Mouse (Mus musculus) neural tube, embryonic 11.5 days (tissue): ENCODE data around the gene Esr2. TPM values are rescaled to one million over a fixed set of nuclear protein-coding genes. Genes with fewer than 3 reads are reported as not detected.

ENCODE experiments used
- ATAC-seq: fragments of 200-750 bp; cut with Nextera tagmentation; 2 replicates; pipeline ENCODE4 v1.8.0; 2017; ENCODE audit warnings: moderate number of reproducible peaks, mild to moderate bottlenecking, moderate TSS enrichment, moderate library complexity; ENCODE audit not compliant: insufficient read depth, low FRiP score, low TSS enrichment
- DNase-seq: peaks from one replicate; pipeline ENCODE4 v3.0.0-alpha.2; 2015; ENCODE audit warnings: low spot score
- H3K27ac ChIP-seq: fragments of 300-500 bp; sonication (generic); 2 replicates; pipeline ENCODE4 v1.5.1; 2014; ENCODE audit warnings: low read depth, mild to moderate bottlenecking, low read length
- H3K27me3 ChIP-seq: fragments of 300-500 bp; sonication (generic); 2 replicates; pipeline ENCODE4 v1.6.1; 2014; ENCODE audit warnings: mild to moderate bottlenecking, low read length, mixed read lengths; ENCODE audit not compliant: control insufficient read depth, insufficient read depth
- H3K36me3 ChIP-seq: fragments of 300-500 bp; sonication (generic); 2 replicates; pipeline ENCODE4 v1.6.1; 2014; ENCODE audit warnings: mild to moderate bottlenecking, low read length, moderate library complexity, mixed read lengths; ENCODE audit not compliant: control insufficient read depth, insufficient read depth
- H3K4me1 ChIP-seq: fragments of 300-500 bp; sonication (generic); 2 replicates; pipeline ENCODE4 v1.6.1; 2014; ENCODE audit warnings: low read length, mixed read lengths; ENCODE audit not compliant: control insufficient read depth, insufficient read depth
- H3K4me2 ChIP-seq: fragments of 300-500 bp; sonication (generic); 2 replicates; pipeline ENCODE4 v1.6.1; 2014; ENCODE audit warnings: low read depth, mild to moderate bottlenecking, moderate library complexity
- H3K4me3 ChIP-seq: fragments of 300-500 bp; sonication (generic); 2 replicates; pipeline ENCODE4 v1.5.1; 2014; ENCODE audit warnings: low read depth, low read length
- H3K9ac ChIP-seq: fragments of 300-500 bp; sonication (generic); 2 replicates; pipeline ENCODE4 v1.6.1; 2014; ENCODE audit warnings: mild to moderate bottlenecking, low read length
- H3K9me3 ChIP-seq: fragments of 300-500 bp; sonication (generic); 2 replicates; pipeline ENCODE4 v1.6.1; 2016; ENCODE audit warnings: low read length; ENCODE audit not compliant: control insufficient read depth
- WGBS: fragments of 180-500 bp; shearing (Covaris S2); extraction: QIAGEN DNeasy Blood & Tissue Kit; methylation state at CpG from one replicate; pipeline ENCODE4 v1.1.7; 2014; 5-methylcytosine and 5-hydroxymethylcytosine counted together
- polyA plus RNA-seq: library from polyadenylated mRNA; unstranded; fragments of >200 nt; fragmentation: Nextera tagmentation; extraction: Ambion mirVana; gene quantifications from 2 replicates; pipeline ENCODE4 v1.2.1, GENCODE M21; 2014

Esr2 gene
- polyA plus RNA-seq, 1 experiment from 2014 or later, result 0.11 TPM

DNA sequence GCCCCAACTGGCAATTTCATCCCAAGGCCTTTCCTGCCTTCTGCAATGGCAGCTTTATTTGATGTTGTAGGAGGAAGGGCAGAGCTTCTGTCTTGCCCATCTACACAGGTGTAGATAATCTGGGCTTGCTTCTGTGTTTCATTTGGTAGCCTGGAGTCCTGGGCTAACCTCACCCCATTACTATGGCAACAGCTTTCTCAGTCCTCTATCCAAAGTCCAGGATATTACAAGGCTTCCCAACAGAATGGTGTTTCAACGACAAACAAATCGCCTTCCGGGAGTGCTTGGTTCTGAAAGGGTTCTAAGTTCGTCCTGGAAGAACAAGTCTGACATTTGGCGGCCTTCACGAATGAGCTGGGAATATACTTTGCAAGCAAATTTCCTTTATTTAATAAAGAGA, 46.2 kb downstream of the Esr2 start:
- no peak overlapping the region for H3K4me3 ChIP-seq
- no peaks in the 10 kb centered on the region for H3K9me3 ChIP-seq
- no peak overlapping the region for H3K27ac ChIP-seq
- no peak overlapping the region for H3K4me2 ChIP-seq
- no peak overlapping the region for H3K9ac ChIP-seq
- H3K36me3 ChIP-seq, result no peaks in the 10 kb centered on the region
- H3K4me1 ChIP-seq, result no peaks in the 10 kb centered on the region
- no peak for ATAC-seq
- 87% methylated on average over 6 of the region's 6 CpGs for WGBS
- DNase-seq, result no peak
- H3K27me3 ChIP-seq, result no peaks in the 10 kb centered on the region

DNA sequence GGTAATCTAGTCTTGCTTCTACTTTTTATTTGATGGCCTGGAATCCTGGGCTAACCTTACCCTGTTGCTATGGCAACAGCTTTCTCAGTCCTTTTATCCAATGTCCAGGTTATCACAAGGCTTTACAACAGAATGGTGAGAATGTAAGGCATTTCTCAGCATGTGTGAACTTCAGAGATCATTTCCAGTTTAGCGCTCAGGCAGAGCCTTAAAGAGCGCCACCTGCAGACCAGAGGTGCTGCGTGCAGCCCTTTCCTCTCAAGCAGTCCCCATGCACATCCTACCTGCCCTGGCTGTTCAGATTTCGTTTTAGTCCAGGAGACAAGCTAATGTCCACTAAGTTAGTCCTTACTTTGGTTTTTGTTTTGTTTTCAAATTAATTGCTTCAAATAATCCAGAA, 46.8 kb downstream of the Esr2 start:
- H3K36me3 ChIP-seq, result no peaks in the 10 kb centered on the region
- H3K4me3 ChIP-seq, result no peak overlapping the region
- H3K9ac ChIP-seq, result no peak overlapping the region
- no peaks in the 10 kb centered on the region for H3K4me1 ChIP-seq
- no peak overlapping the region for H3K27ac ChIP-seq
- no peak overlapping the region for H3K4me2 ChIP-seq
- no peaks in the 10 kb centered on the region for H3K27me3 ChIP-seq
- DNase-seq, result peak; percentile 42
- H3K9me3 ChIP-seq, result no peaks in the 10 kb centered on the region
- 21% methylated on average over 4 of the region's 4 CpGs for WGBS
- no peak for ATAC-seq

DNA sequence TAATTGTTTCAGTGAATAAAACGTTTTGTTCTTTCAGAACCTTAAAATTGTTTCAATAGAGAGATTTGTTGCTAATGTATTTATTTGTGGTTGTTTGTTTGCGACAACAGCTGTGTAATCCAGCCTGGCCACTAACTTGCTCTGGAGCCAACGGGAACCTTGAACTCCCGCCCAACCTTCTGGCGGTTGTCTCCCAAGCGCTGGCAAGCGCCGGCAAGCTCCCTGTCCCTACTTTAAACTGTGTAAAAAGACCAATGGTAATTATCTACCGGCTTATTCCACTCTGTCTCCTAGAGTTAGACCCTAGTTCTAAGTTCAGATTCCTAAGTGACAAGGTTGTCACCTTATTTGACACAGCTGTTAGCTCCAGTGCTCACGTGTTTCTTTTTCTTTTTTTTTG, 48.2 kb downstream of the Esr2 start:
- DNase-seq (no peak), ATAC-seq (no peak)
- Histone ChIP-seq H3K4me3 (no peak overlapping the region), H3K9me3 (no peaks in the 10 kb centered on the region), H3K4me1 (no peaks in the 10 kb centered on the region), H3K27me3 (no peaks in the 10 kb centered on the region), H3K27ac (no peak overlapping the region), H3K9ac (no peak overlapping the region), H3K4me2 (no peak overlapping the region), H3K36me3 (no peaks in the 10 kb centered on the region)
- 89% methylated on average over 10 of the region's 10 CpGs for WGBS

DNA sequence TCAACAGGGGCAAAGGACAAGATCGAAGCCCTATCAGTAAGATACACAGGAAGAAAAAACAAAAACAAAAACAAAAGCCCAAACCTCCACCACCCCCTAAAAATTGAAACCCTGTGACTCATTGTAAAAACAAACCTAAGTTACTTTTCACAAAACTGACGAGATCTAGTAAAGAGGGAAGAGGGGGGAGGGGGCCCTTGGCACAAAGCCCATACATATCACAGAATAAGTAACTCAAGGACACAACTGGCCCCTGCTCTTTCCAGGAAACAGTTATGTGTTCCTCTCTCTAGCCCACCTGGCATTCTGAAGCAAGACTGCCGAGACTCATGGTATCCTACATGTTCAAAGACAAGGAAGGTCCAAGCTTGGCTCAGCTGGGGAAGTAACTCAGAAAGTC, 48.8 kb downstream of the Esr2 start:
- H3K9ac ChIP-seq, result no peak overlapping the region
- H3K9me3 ChIP-seq, result no peaks in the 10 kb centered on the region
- DNase-seq (no peak), ATAC-seq (no peak)
- WGBS, result 74% methylated on average over 3 of the region's 3 CpGs
- H3K27ac ChIP-seq, result no peak overlapping the region
- no peaks in the 10 kb centered on the region for H3K36me3 ChIP-seq
- no peaks in the 10 kb centered on the region for H3K4me1 ChIP-seq
- H3K4me3 ChIP-seq, result no peak overlapping the region
- H3K4me2 ChIP-seq, result no peak overlapping the region
- H3K27me3 ChIP-seq, result no peaks in the 10 kb centered on the region

DNA sequence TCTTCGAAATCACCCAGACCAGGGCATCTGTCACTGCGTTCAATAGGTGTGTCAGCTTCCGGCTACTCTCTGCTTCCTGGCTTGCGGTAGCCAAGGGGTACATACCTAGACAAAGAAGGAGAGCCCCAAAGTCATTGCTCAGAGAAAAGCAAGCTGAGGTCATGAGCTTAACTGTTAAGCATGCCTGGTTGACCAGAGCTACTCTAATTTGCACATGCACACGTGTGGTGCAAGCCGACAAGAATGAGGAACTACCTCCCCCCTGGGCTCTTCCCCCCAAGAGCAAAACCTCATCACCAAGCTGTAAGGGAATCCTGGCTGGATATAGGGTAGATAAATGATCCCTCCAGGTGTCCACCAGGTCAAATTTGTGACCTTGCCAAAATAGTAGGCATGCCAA, 53.8 kb downstream of the Esr2 start:
- Histone ChIP-seq H3K9me3 (no peaks in the 10 kb centered on the region), H3K27ac (no peak overlapping the region), H3K9ac (no peak overlapping the region), H3K4me1 (no peaks in the 10 kb centered on the region), H3K27me3 (no peaks in the 10 kb centered on the region), H3K4me2 (no peak overlapping the region), H3K36me3 (no peaks in the 10 kb centered on the region), H3K4me3 (no peak overlapping the region)
- WGBS, result 91% methylated on average over 6 of the region's 6 CpGs
- no peak for DNase-seq
- ATAC-seq, result no peak

DNA sequence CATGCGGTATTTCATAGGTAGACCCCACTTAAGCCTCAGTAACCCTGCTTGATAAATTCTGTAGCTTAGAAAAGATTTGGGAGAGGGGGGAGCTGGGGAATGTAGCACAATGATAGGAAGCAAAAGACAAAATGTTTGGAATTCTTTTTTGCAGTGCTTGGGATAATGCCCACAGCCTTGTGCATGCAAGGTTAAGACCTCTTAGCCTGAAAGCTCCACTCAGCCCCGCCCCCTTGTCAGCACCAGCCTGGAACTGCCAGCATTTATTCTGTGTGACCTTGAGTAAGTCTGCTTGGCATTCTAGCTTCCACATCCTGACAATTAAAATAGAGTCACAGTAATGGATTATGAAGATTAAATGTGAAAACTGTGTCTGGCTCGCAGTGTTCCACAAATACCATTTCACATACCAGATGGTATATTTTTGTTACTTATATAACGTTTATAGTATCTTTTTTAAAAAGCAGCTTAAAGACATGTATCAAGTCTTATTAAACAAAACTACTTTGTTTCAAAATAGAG, 59.4 kb downstream of the Esr2 start:
- Histone ChIP-seq H3K4me3 (no peak overlapping the region), H3K9ac (no peak overlapping the region), H3K27ac (no peak overlapping the region), H3K9me3 (no peaks in the 10 kb centered on the region), H3K4me1 (no peaks in the 10 kb centered on the region), H3K27me3 (no peaks in the 10 kb centered on the region), H3K4me2 (no peak overlapping the region), H3K36me3 (no peaks in the 10 kb centered on the region)
- DNase-seq, result no peak
- ATAC-seq, result no peak
- 85% methylated on average over 4 of the region's 4 CpGs for WGBS

DNA sequence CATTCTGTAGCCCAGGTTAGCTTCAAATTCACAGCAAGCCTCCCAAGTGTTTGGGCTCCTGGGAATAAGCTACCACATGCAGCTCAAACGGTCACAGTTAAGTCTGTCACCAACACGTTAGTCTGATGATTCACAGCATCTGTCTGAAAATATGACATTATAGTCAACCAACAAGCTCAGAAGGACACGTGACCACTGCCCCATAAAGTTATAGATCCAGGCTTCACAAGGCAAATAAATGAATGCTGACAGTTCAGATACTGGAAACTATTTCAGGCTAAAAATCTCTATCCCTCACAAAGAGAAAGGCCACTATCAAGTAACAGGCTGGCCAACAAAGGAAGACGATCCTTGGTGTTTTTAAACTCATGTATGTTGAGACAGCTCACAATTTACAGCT, 60.5 kb downstream of the Esr2 start:
- no peak for DNase-seq
- Histone ChIP-seq H3K9me3 (no peaks in the 10 kb centered on the region), H3K27me3 (no peaks in the 10 kb centered on the region), H3K9ac (no peak overlapping the region), H3K27ac (no peak overlapping the region), H3K4me2 (no peak overlapping the region), H3K4me3 (no peak overlapping the region), H3K36me3 (no peaks in the 10 kb centered on the region), H3K4me1 (no peaks in the 10 kb centered on the region)
- 65% methylated on average over 4 of the region's 4 CpGs for WGBS
- ATAC-seq, result no peak

DNA sequence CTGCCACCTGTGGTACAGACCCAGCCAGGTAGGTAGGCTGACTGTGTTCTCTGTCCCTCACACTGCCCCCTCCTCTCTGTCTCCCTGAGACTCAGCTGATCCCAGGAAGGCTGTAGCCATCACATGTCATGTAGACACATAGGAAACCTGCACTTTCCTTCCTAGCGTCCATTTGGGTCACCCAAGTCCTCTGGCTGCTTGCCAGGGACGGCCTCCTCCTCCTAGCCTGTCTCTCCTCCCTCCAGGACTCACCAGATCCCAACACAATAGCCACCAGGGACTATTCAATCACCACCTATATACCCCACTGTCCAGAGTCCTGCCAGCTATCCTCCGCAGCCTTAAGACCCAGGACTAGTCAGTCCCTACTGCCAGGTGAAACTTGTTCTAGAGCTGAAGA, 66.0 kb downstream of the Esr2 start:
- Histone ChIP-seq H3K4me3 (no peak overlapping the region), H3K4me2 (no peak overlapping the region), H3K9ac (no peak overlapping the region), H3K27ac (no peak overlapping the region), H3K9me3 (no peaks in the 10 kb centered on the region), H3K27me3 (no peaks in the 10 kb centered on the region), H3K36me3 (peaks cover 13% of the 10 kb centered on the region), H3K4me1 (no peaks in the 10 kb centered on the region)
- 86% methylated on average over 3 of the region's 3 CpGs for WGBS
- DNase-seq (no peak), ATAC-seq (no peak)

DNA sequence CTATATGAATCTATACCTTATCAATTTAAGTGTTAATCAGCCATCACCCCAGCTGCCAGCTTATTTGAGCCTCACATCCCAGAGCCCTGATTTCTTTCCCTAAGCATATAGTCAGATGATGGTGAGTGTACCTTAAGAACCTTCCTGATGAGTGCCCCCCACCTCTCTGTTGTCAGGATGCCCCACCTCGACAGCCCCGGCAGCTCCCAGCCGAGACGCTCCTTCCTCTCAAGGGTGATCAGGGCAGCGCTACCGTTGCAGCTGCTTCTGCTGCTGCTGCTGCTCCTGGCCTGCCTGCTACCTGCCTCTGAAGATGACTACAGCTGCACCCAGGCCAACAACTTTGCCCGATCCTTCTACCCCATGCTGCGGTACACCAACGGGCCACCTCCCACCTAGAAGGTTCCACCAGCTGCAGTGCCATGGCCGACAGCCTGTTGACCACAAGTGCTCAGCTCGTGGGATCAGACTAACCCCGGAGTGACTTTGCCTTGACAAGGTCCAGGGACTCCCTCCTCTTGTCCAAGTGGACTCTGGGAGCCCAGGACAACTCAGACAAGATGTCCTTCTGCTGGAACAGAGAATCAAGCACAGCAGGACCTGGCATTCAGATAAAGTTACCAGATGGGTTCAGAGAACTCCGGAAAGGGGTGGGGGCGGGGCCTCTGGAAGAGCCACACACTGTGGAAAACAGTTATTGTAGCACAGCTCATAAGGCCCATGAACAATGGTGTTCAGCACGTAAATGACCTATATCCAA, 67.2 kb downstream of the Esr2 start:
- peaks cover 20% of the 10 kb centered on the region for H3K36me3 ChIP-seq
- H3K27ac ChIP-seq, result no peak overlapping the region
- H3K27me3 ChIP-seq, result no peaks in the 10 kb centered on the region
- 92% methylated on average over 15 of the region's 15 CpGs for WGBS
- DNase-seq, result no peak
- no peak overlapping the region for H3K4me2 ChIP-seq
- no peak for ATAC-seq
- H3K4me1 ChIP-seq, result no peaks in the 10 kb centered on the region
- no peak overlapping the region for H3K4me3 ChIP-seq
- H3K9me3 ChIP-seq, result no peaks in the 10 kb centered on the region
- no peak overlapping the region for H3K9ac ChIP-seq
